Mouse (Mus musculus) MN1 (cell line): ENCODE measurements around the gene Mastl.

Experiments
- DNase-seq: peaks from one replicate; pipeline ENCODE4 v3.0.0-alpha.2; 2016; ENCODE audit warnings: low spot score

Mastl gene

GRCm38 (mm10) chr2:23155777-23156607 lies at the start of gene Mastl, which contains the start of gene Yme1l1:
Mastl (minus strand) TSS chr2:23156024.
Yme1l1 (plus strand) TSS chr2:23156369.
- DNase-seq = peak; percentile 96

GRCm38 (mm10) chr2:23202900-23203670 lies 47.3 kb upstream of the Mastl start:
- no peak for DNase-seq

- DNase-seq = no peak
Measured at GRCm38 (mm10) chr2:23201034-23201433, 45.2 kb upstream of the Mastl start.

- no peak for DNase-seq
Measured at GRCm38 (mm10) chr2:23194366-23194765, 38.5 kb upstream of the Mastl start.

GRCm38 (mm10) chr2:23172305-23172704 lies 16.5 kb upstream of the Mastl start:
- DNase-seq = no peak

GRCm38 (mm10) chr2:23156608-23157081 lies 821 bp upstream of the Mastl start:
- DNase-seq = no peak

- DNase-seq = peak; percentile 21
Measured at GRCm38 (mm10) chr2:23155199-23155621, 614 bp downstream of the Mastl start.

- DNase-seq = no peak
Measured at GRCm38 (mm10) chr2:23119573-23119972, 36.3 kb downstream of the Mastl start.

- DNase-seq = no peak
Measured at GRCm38 (mm10) chr2:23102266-23102665, 53.6 kb downstream of the Mastl start.

- no peak for DNase-seq
Measured at GRCm38 (mm10) chr2:23097028-23097427, 58.8 kb downstream of the Mastl start.

- peak; percentile 43 for DNase-seq
Measured at GRCm38 (mm10) chr2:23092216-23092615, 63.6 kb downstream of the Mastl start.

GRCm38 (mm10) chr2:23084540-23084939 lies 71.3 kb downstream of the Mastl start:
- no peak for DNase-seq

GRCm38 (mm10) chr2:23078588-23078987 lies 77.2 kb downstream of the Mastl start:
- DNase-seq = no peak

GRCm38 (mm10) chr2:23077693-23078092 lies 78.1 kb downstream of the Mastl start:
- no peak for DNase-seq

GRCm38 (mm10) chr2:23076783-23077182 lies 79.0 kb downstream of the Mastl start:
- no peak for DNase-seq

- DNase-seq = no peak
Measured at GRCm38 (mm10) chr2:23075846-23076245, 80.0 kb downstream of the Mastl start.

- no peak for DNase-seq
Measured at GRCm38 (mm10) chr2:23071406-23071805, 84.4 kb downstream of the Mastl start.

GRCm38 (mm10) chr2:23070491-23070890 lies 85.3 kb downstream of the Mastl start:
- no peak for DNase-seq

- peak; percentile 88 for DNase-seq
Measured at GRCm38 (mm10) chr2:23068894-23069744, 86.7 kb downstream of the Mastl start.

- no peak for DNase-seq
Measured at GRCm38 (mm10) chr2:23068370-23068737, 87.5 kb downstream of the Mastl start.

- peak; percentile 95 for DNase-seq
Measured at GRCm38 (mm10) chr2:23067552-23068369, 88.1 kb downstream of the Mastl start, which contains the start of gene Acbd5. Acbd5 (plus strand) TSS chr2:23068167.
